ENCODE assay signal across 21 mouse cellular contexts in genomic region chr8:27721988-27722387, GRCm38 (mm10).
DNase-seq lines count a peak whose midpoint lies in the region; ATAC-seq and TF ChIP-seq lines count a peak whose summit lies in the region.
"Had no signal": no experiment of that assay in that cellular context is flagged by ENCODE, and none has a peak within 500 bp of the region (broad histone marks: within the 10 kb centered on the region; RNA-seq: fewer than 3 reads in every experiment).

No protein-coding gene starts in this region.

- peak; percentile 55; the same call in 1 of the 2 replicates for ATAC-seq in forebrain, embryonic 14.5 days
- ATAC-seq in midbrain, embryonic 11.5 days (ENCODE audit: low FRiP score): 0 out of 2 replicates have a peak, but pooled peaks have one; percentile 38
- ATAC-seq in forebrain, embryonic 16.5 days: peak; percentile 67
- ATAC-seq in liver, postnatal 0 days: no peak
- ATAC-seq: intestine, postnatal 0 days had no signal

- TF ChIP-seq CTCF in liver, postnatal 0 days (IDR thresholded peaks at IDR 0.05; ENCODE audit: low read depth): no peak

- TF ChIP-seq EP300 in liver, postnatal 0 days (IDR thresholded peaks at IDR 0.05; ENCODE audit: low read depth): no peak

- H3K9ac ChIP-seq in forebrain, embryonic 14.5 days (ENCODE audit: low read length): no peak overlapping the region
- no peak overlapping the region for H3K9ac ChIP-seq in midbrain, embryonic 11.5 days (ENCODE audit: low read length)
- H3K9ac ChIP-seq in forebrain, embryonic 16.5 days (replicated peaks; ENCODE audit: low read depth, low read length): no peak overlapping the region
- H3K9ac ChIP-seq in liver, postnatal 0 days (replicated peaks): no peak overlapping the region
- H3K9ac ChIP-seq: embryonic facial prominence, embryonic 15.5 days; hindbrain, embryonic 15.5 days; neural tube, embryonic 13.5 days had no signal

- H3K4me1 ChIP-seq in forebrain, embryonic 14.5 days (ENCODE audit: control insufficient read depth, insufficient read depth, low read length): peaks cover 4% of the 10 kb centered on the region; the same call in 1 of the 2 replicates
- peaks cover 4% of the 10 kb centered on the region; the same call in 1 of the 2 replicates for H3K4me1 ChIP-seq in forebrain, embryonic 10.5 days
- H3K4me1 ChIP-seq in midbrain, embryonic 11.5 days (ENCODE audit: control insufficient read depth, insufficient read depth, low read length): no peaks in the 10 kb centered on the region; the same call in 1 of the 2 replicates
- H3K4me1 ChIP-seq in midbrain, embryonic 10.5 days: peaks cover 6% of the 10 kb centered on the region; the same call in 1 of the 2 replicates
- H3K4me1 ChIP-seq in forebrain, embryonic 16.5 days (replicated peaks; ENCODE audit: control insufficient read depth, insufficient read depth, low read length): peaks cover 4% of the 10 kb centered on the region
- no peaks in the 10 kb centered on the region for H3K4me1 ChIP-seq in liver, postnatal 0 days (ENCODE audit: insufficient read depth)
- H3K4me1 ChIP-seq: embryonic facial prominence, embryonic 15.5 days; hindbrain, embryonic 15.5 days; neural tube, embryonic 13.5 days had no signal

- H3K27me3 ChIP-seq in forebrain, embryonic 14.5 days (replicated peaks; ENCODE audit: control insufficient read depth, insufficient read depth, low read length): no peaks in the 10 kb centered on the region
- no peaks in the 10 kb centered on the region for H3K27me3 ChIP-seq in forebrain, embryonic 10.5 days (ENCODE audit: poor library complexity, severe bottlenecking)
- H3K27me3 ChIP-seq in midbrain, embryonic 11.5 days (ENCODE audit: control insufficient read depth, insufficient read depth, low read length): no peaks in the 10 kb centered on the region
- H3K27me3 ChIP-seq in midbrain, embryonic 10.5 days (ENCODE audit: low read depth, poor library complexity, severe bottlenecking): no peaks in the 10 kb centered on the region
- no peaks in the 10 kb centered on the region for H3K27me3 ChIP-seq in forebrain, embryonic 16.5 days (replicated peaks; ENCODE audit: control insufficient read depth, insufficient read depth, low read length)
- H3K27me3 ChIP-seq in liver, postnatal 0 days (ENCODE audit: insufficient read depth, low read length): no peaks in the 10 kb centered on the region
- H3K27me3 ChIP-seq: embryonic facial prominence, embryonic 15.5 days; hindbrain, embryonic 15.5 days; neural tube, embryonic 13.5 days had no signal

- H3K4me2 ChIP-seq in forebrain, embryonic 14.5 days (ENCODE audit: low read length): no peak overlapping the region
- no peak overlapping the region for H3K4me2 ChIP-seq in midbrain, embryonic 11.5 days
- no peak overlapping the region for H3K4me2 ChIP-seq in forebrain, embryonic 16.5 days (ENCODE audit: low read length)
- H3K4me2 ChIP-seq in liver, postnatal 0 days (ENCODE audit: low read depth, low read length): no peak overlapping the region
- H3K4me2 ChIP-seq: embryonic facial prominence, embryonic 15.5 days; hindbrain, embryonic 15.5 days; neural tube, embryonic 13.5 days had no signal

- H3K9me3 ChIP-seq in forebrain, embryonic 14.5 days (replicated peaks; ENCODE audit: control insufficient read depth, low read length): no peaks in the 10 kb centered on the region
- no peaks in the 10 kb centered on the region for H3K9me3 ChIP-seq in forebrain, embryonic 10.5 days
- no peaks in the 10 kb centered on the region for H3K9me3 ChIP-seq in midbrain, embryonic 11.5 days (ENCODE audit: control insufficient read depth, low read length)
- H3K9me3 ChIP-seq in midbrain, embryonic 10.5 days (replicated peaks): no peaks in the 10 kb centered on the region
- no peaks in the 10 kb centered on the region for H3K9me3 ChIP-seq in forebrain, embryonic 16.5 days (ENCODE audit: control insufficient read depth, low read length)
- no peaks in the 10 kb centered on the region for H3K9me3 ChIP-seq in liver, postnatal 0 days (ENCODE audit: low read length)
- H3K9me3 ChIP-seq: embryonic facial prominence, embryonic 15.5 days; G1E; hindbrain, embryonic 15.5 days; neural tube, embryonic 13.5 days had no signal

- 50% methylated on average over 6 of the region's 6 CpGs for WGBS in forebrain, embryonic 14.5 days
- WGBS in forebrain, embryonic 10.5 days: 84% methylated on average over 6 of the region's 6 CpGs
- 70% methylated on average over 6 of the region's 6 CpGs for WGBS in midbrain, embryonic 11.5 days
- WGBS in midbrain, embryonic 10.5 days: 82% methylated on average over 6 of the region's 6 CpGs
- WGBS in forebrain, embryonic 16.5 days: 46% methylated on average over 6 of the region's 6 CpGs
- 68% methylated on average over 6 of the region's 6 CpGs for WGBS in liver, postnatal 0 days (ENCODE audit: insufficient replicate concordance)

- no peak overlapping the region for H3K4me3 ChIP-seq in forebrain, embryonic 14.5 days (ENCODE audit: low read depth, low read length)
- H3K4me3 ChIP-seq in forebrain, embryonic 10.5 days: no peak overlapping the region
- H3K4me3 ChIP-seq in midbrain, embryonic 11.5 days (ENCODE audit: low read depth, low read length): no peak overlapping the region
- no peak overlapping the region for H3K4me3 ChIP-seq in midbrain, embryonic 10.5 days
- no peak overlapping the region for H3K4me3 ChIP-seq in forebrain, embryonic 16.5 days (replicated peaks; ENCODE audit: low read length)
- no peak overlapping the region for H3K4me3 ChIP-seq in liver, postnatal 0 days (ENCODE audit: low read depth, low read length)
- H3K4me3 ChIP-seq: embryonic facial prominence, embryonic 15.5 days; hindbrain, embryonic 15.5 days; left cerebral cortex, adult 2 months; neural tube, embryonic 13.5 days had no signal

- H3K36me3 ChIP-seq in forebrain, embryonic 14.5 days (ENCODE audit: control insufficient read depth, insufficient read depth, low read length): no peaks in the 10 kb centered on the region
- H3K36me3 ChIP-seq in forebrain, embryonic 10.5 days (replicated peaks): no peaks in the 10 kb centered on the region
- H3K36me3 ChIP-seq in midbrain, embryonic 11.5 days (ENCODE audit: control insufficient read depth, insufficient read depth, low read length): no peaks in the 10 kb centered on the region
- H3K36me3 ChIP-seq in midbrain, embryonic 10.5 days: no peaks in the 10 kb centered on the region
- no peaks in the 10 kb centered on the region for H3K36me3 ChIP-seq in forebrain, embryonic 16.5 days (ENCODE audit: control insufficient read depth, insufficient read depth)
- no peaks in the 10 kb centered on the region for H3K36me3 ChIP-seq in liver, postnatal 0 days (replicated peaks; ENCODE audit: insufficient read depth, low read length)
- H3K36me3 ChIP-seq: embryonic facial prominence, embryonic 15.5 days; G1E; hindbrain, embryonic 15.5 days; neural tube, embryonic 13.5 days had no signal

- H3K27ac ChIP-seq in forebrain, embryonic 14.5 days (ENCODE audit: low read depth, low read length): no peak overlapping the region
- no peak overlapping the region for H3K27ac ChIP-seq in forebrain, embryonic 10.5 days
- no peak overlapping the region for H3K27ac ChIP-seq in midbrain, embryonic 11.5 days (ENCODE audit: low read depth, low read length)
- H3K27ac ChIP-seq in midbrain, embryonic 10.5 days (replicated peaks): no peak overlapping the region
- no peak overlapping the region for H3K27ac ChIP-seq in forebrain, embryonic 16.5 days (ENCODE audit: low read length)
- no peak overlapping the region for H3K27ac ChIP-seq in liver, postnatal 0 days (ENCODE audit: low read depth)
- H3K27ac ChIP-seq: embryonic facial prominence, embryonic 15.5 days; hindbrain, embryonic 15.5 days; kidney, postnatal 0 days; left cerebral cortex, adult 2 months; neural tube, embryonic 13.5 days had no signal

- DNase-seq in forebrain, embryonic 14.5 days (ENCODE audit: low spot score): peak; percentile 67
- no peak for DNase-seq in forebrain, embryonic 10.5 days (ENCODE audit: extremely low spot score, low spot score)
- peak; percentile 84 for DNase-seq in midbrain, embryonic 11.5 days (ENCODE audit: low spot score, missing footprints)
- DNase-seq in midbrain, embryonic 10.5 days (ENCODE audit: low spot score): no peak
- peak; percentile 5 for DNase-seq in retina, postnatal 1 day
- DNase-seq in kidney, adult 11 months: no peak
- no peak for DNase-seq in liver, postnatal 0 days
- DNase-seq: cerebellum, adult 9-10 months; left cerebral cortex, postnatal 4 days; liver; lung, postnatal 10 days; right cerebral cortex, postnatal 14 days; thymus, postnatal 36 days had no signal

Comparison
In these comparisons a context has a peak if more than half of its experiments do, and no peak if none do; other contexts are left out.
1. DNase-seq: peak in forebrain, embryonic 14.5 days (single experiment), midbrain, embryonic 11.5 days (single experiment) and retina, postnatal 1 day (single experiment); none in forebrain, embryonic 10.5 days (single experiment), midbrain, embryonic 10.5 days (single experiment), kidney, adult 11 months (single experiment) and liver, postnatal 0 days (single experiment).